Mouse (Mus musculus): ENCODE measurements around the gene Cnih3.

Cnih3 gene

GRCm38 (mm10) chr1:181352367-181353199 is at the start of gene Cnih3:
TSS of gene Cnih3 (plus strand) at chr1:181352628.
- peak; percentile 17 to 28 for DNase-seq

GRCm38 (mm10) chr1:181307981-181308380 is 44.4 kb upstream of the Cnih3 start:
- DNase-seq, result no peak

- no peak for DNase-seq
Observed at GRCm38 (mm10) chr1:181310712-181311111, 41.7 kb upstream of the Cnih3 start.

- DNase-seq, result no peak
Observed at GRCm38 (mm10) chr1:181312115-181313045, 40.0 kb upstream of the Cnih3 start.

GRCm38 (mm10) chr1:181313046-181313415 is 39.4 kb upstream of the Cnih3 start:
- DNase-seq, result no peak

- no peak for DNase-seq
Observed at GRCm38 (mm10) chr1:181314301-181314700, 38.1 kb upstream of the Cnih3 start.

GRCm38 (mm10) chr1:181315350-181315749 is 37.1 kb upstream of the Cnih3 start:
- no peak for DNase-seq

GRCm38 (mm10) chr1:181316571-181316970 is 35.9 kb upstream of the Cnih3 start:
- DNase-seq, result no peak

GRCm38 (mm10) chr1:181319466-181319865 is 33.0 kb upstream of the Cnih3 start:
- no peak for DNase-seq

GRCm38 (mm10) chr1:181321149-181321548 is 31.3 kb upstream of the Cnih3 start:
- no peak for DNase-seq

GRCm38 (mm10) chr1:181323134-181323533 is 29.3 kb upstream of the Cnih3 start:
- no peak for DNase-seq

- no peak for DNase-seq
Observed at GRCm38 (mm10) chr1:181327137-181327536, 25.3 kb upstream of the Cnih3 start.

- no peak for DNase-seq
Observed at GRCm38 (mm10) chr1:181327636-181328420, 24.6 kb upstream of the Cnih3 start.

GRCm38 (mm10) chr1:181329110-181329509 is 23.3 kb upstream of the Cnih3 start:
- no peak for DNase-seq

- DNase-seq, result no peak
Observed at GRCm38 (mm10) chr1:181332597-181332996, 19.8 kb upstream of the Cnih3 start.

- DNase-seq, result no peak
Observed at GRCm38 (mm10) chr1:181334329-181335018, 18.0 kb upstream of the Cnih3 start.

- no peak for DNase-seq
Observed at GRCm38 (mm10) chr1:181335019-181335365, 17.4 kb upstream of the Cnih3 start.

- no peak for DNase-seq
Observed at GRCm38 (mm10) chr1:181335388-181335787, 17.0 kb upstream of the Cnih3 start.

GRCm38 (mm10) chr1:181336857-181337256 is 15.6 kb upstream of the Cnih3 start:
- DNase-seq, result no peak

GRCm38 (mm10) chr1:181339106-181339505 is 13.3 kb upstream of the Cnih3 start:
- no peak for DNase-seq

GRCm38 (mm10) chr1:181345547-181345946 is 6.9 kb upstream of the Cnih3 start:
- no peak for DNase-seq

GRCm38 (mm10) chr1:181352043-181352366 is 423 bp upstream of the Cnih3 start:
- DNase-seq, result no peak

Data from cerebellum, postnatal 36 days (tissue).